Mouse (Mus musculus) gastrocnemius, postnatal 25 days (tissue): ENCODE results near the gene Ppl. TPM values are rescaled to one million over a fixed set of nuclear protein-coding genes. Genes with fewer than 3 reads are reported as not detected.

Experiments used
- DNase-seq: peaks from one replicate; pipeline ENCODE4 v3.0.0; 2022
- total RNA-seq, 2 experiments: library from RNA; stranded (reverse); gene quantifications; 1 replicate in 1 of 2; 2 replicates in 1 of 2; pipeline ENCODE4 v1.2.3; 2021

The Ppl gene
- total RNA-seq, 2 experiments from 2014 or later, result 0.77 to 2.2 TPM

GRCm38 (mm10) chr16:5036649-5037234 is 95.5 kb downstream of the Ppl start:
- no peak for DNase-seq

Other genes with a start within 250 kb of the Ppl start
- 10 to 100 TPM; 51.5 to 55.2 TPM for gene Mgrn1, start 246.2 kb downstream of the Ppl start, total RNA-seq
- gene Nudt16l1, start 193.7 kb downstream of the Ppl start, total RNA-seq, result 10 to 100 TPM; 11.2 to 18.2 TPM
- gene Anks3, start 168.2 kb downstream of the Ppl start, total RNA-seq, result 10 to 100 TPM; 11.1 to 12.0 TPM
- gene Sept12, start 134.6 kb downstream of the Ppl start, total RNA-seq, result not detected
- gene Smim22, start 125.1 kb downstream of the Ppl start, total RNA-seq, result not detected
- 1 to 10 TPM; 7.8 to 9.3 TPM for gene Rogdi, start 118.9 kb downstream of the Ppl start, total RNA-seq
- gene Glyr1, start 82.6 kb downstream of the Ppl start, total RNA-seq, result 10 to 100 TPM; 31.2 to 31.8 TPM
- gene Ubn1, start 82.4 kb downstream of the Ppl start, total RNA-seq, result 10 to 100 TPM; 21.5 to 23.4 TPM
- 10 to 100 TPM; 11.4 to 12.9 TPM for gene Sec14l5, start 14.7 kb upstream of the Ppl start, total RNA-seq
- gene Nagpa, start 71.6 kb upstream of the Ppl start, total RNA-seq, result 1 to 10 TPM; 7.0 to 7.4 TPM
- gene AU021092, start 89.9 kb upstream of the Ppl start, total RNA-seq, result 1 to 10 TPM; 4.9 to 5.9 TPM
- 10 to 100 TPM in 1 of 2 experiments, 1 to 10 TPM in 1; 7.1 to 11.6 TPM for gene Alg1, start 101.2 kb upstream of the Ppl start, total RNA-seq
- gene Eef2kmt, start 123.6 kb upstream of the Ppl start, total RNA-seq, result 1 to 10 TPM; 7.2 to 8.0 TPM